Mouse (Mus musculus): Measurements from ENCODE around the gene Ptprt. TPM values are rescaled to one million over a fixed set of nuclear protein-coding genes. Genes with fewer than 3 reads are reported as not detected.

The Ptprt gene
- polyA plus RNA-seq, 2 experiments from 2014 or later, result not detected

GRCm38 (mm10) chr2:162581651-162582050, 79.3 kb downstream of the Ptprt start:
- ATAC-seq, result no peak

GRCm38 (mm10) chr2:162577819-162578218, 83.1 kb downstream of the Ptprt start:
- no peak for ATAC-seq

GRCm38 (mm10) chr2:162572851-162573250, 88.1 kb downstream of the Ptprt start:
- ATAC-seq, result no peak

- ATAC-seq, result no peak
These were observed 89.9 kb downstream of the Ptprt start for GRCm38 (mm10) chr2:162571037-162571436.

GRCm38 (mm10) chr2:162568308-162569100, 92.4 kb downstream of the Ptprt start:
- ATAC-seq, result no peak

- no peak for ATAC-seq
These were observed 112.6 kb downstream of the Ptprt start for GRCm38 (mm10) chr2:162548312-162548711.

- ATAC-seq, result no peak
These were observed 129.3 kb downstream of the Ptprt start for GRCm38 (mm10) chr2:162531638-162532037.

- ATAC-seq, result no peak
These were observed 132.0 kb downstream of the Ptprt start for GRCm38 (mm10) chr2:162528911-162529310.

- ATAC-seq, result no peak
These were observed 145.0 kb downstream of the Ptprt start for GRCm38 (mm10) chr2:162515993-162516392.

- ATAC-seq, result no peak
These were observed 147.9 kb downstream of the Ptprt start for GRCm38 (mm10) chr2:162513072-162513471.

GRCm38 (mm10) chr2:162512094-162512493, 148.9 kb downstream of the Ptprt start:
- ATAC-seq, result no peak

- no peak for ATAC-seq
These were observed 151.9 kb downstream of the Ptprt start for GRCm38 (mm10) chr2:162509016-162509415.

- no peak for ATAC-seq
These were observed 153.3 kb downstream of the Ptprt start for GRCm38 (mm10) chr2:162507664-162508063.

GRCm38 (mm10) chr2:162504850-162505249, 156.1 kb downstream of the Ptprt start:
- ATAC-seq, result no peak

GRCm38 (mm10) chr2:162499501-162499915, 161.4 kb downstream of the Ptprt start:
- ATAC-seq, result no peak

- ATAC-seq, result no peak
These were observed 162.8 kb downstream of the Ptprt start for GRCm38 (mm10) chr2:162498191-162498590.

- ATAC-seq, result no peak
These were observed 176.9 kb downstream of the Ptprt start for GRCm38 (mm10) chr2:162484036-162484435.

- ATAC-seq, result no peak
These were observed 217.8 kb downstream of the Ptprt start for GRCm38 (mm10) chr2:162443106-162443505.

GRCm38 (mm10) chr2:162436646-162437045, 224.3 kb downstream of the Ptprt start:
- no peak for ATAC-seq

GRCm38 (mm10) chr2:162430171-162430570, 230.8 kb downstream of the Ptprt start:
- ATAC-seq, result no peak

- ATAC-seq, result no peak
These were observed 234.8 kb downstream of the Ptprt start for GRCm38 (mm10) chr2:162426114-162426513.

GRCm38 (mm10) chr2:162418181-162418580, 242.8 kb downstream of the Ptprt start:
- ATAC-seq, result no peak

- no peak for ATAC-seq
These were observed 247.7 kb downstream of the Ptprt start for GRCm38 (mm10) chr2:162413073-162413812.

GRCm38 (mm10) chr2:162411014-162411413, 249.9 kb downstream of the Ptprt start:
- no peak for ATAC-seq

Measured in activated CD4-positive, CD25-positive, alpha-beta regulatory T cell, adult 4 months (primary cell).